Comparison of ENCODE assay signal across 23 mouse cellular contexts in genomic region chr9:14299819-14300218, GRCm38 (mm10).
"Had no signal": no experiment of that assay in that cellular context is flagged by ENCODE, and none has a peak within 500 bp of the region (broad histone marks: within the 10 kb centered on the region; RNA-seq: fewer than 3 reads in every experiment).

No protein-coding gene starts in this region.

- H3K9ac ChIP-seq: liver, embryonic 12.5 days; liver, embryonic 15.5 days; lung, embryonic 15.5 days; midbrain, embryonic 13.5 days; neural tube, embryonic 13.5 days; stomach, embryonic 15.5 days had no signal

- H3K4me3 ChIP-seq: liver, embryonic 12.5 days; liver, embryonic 15.5 days; lung, embryonic 15.5 days; megakaryocyte, embryonic 14.5 days; midbrain, embryonic 10.5 days; midbrain, embryonic 13.5 days; myocyte; neural tube, embryonic 13.5 days; stomach, embryonic 15.5 days had no signal

- H3K36me3 ChIP-seq: liver, embryonic 12.5 days; liver, embryonic 15.5 days; lung, embryonic 15.5 days; midbrain, embryonic 10.5 days; midbrain, embryonic 13.5 days; neural tube, embryonic 13.5 days; stomach, embryonic 15.5 days had no signal

- H3K27ac ChIP-seq: liver, embryonic 12.5 days; liver, embryonic 15.5 days; lung, embryonic 15.5 days; midbrain, embryonic 10.5 days; midbrain, embryonic 13.5 days; neural tube, embryonic 13.5 days; stomach, embryonic 15.5 days had no signal

- H3K9me3 ChIP-seq: liver, embryonic 12.5 days; liver, embryonic 15.5 days; lung, embryonic 15.5 days; megakaryocyte, embryonic 14.5 days; midbrain, embryonic 10.5 days; midbrain, embryonic 13.5 days; neural tube, embryonic 13.5 days; stomach, embryonic 15.5 days had no signal

- H3K4me1 ChIP-seq: liver, embryonic 12.5 days; liver, embryonic 15.5 days; megakaryocyte, embryonic 14.5 days; stomach, embryonic 15.5 days had no signal

- DNase-seq: kidney, adult 11 months; kidney, adult 8-10 months; kidney, postnatal 14 days; kidney, postnatal 4 days; liver; lung, adult 18-20 months; lung, postnatal 10 days; lung, postnatal 36 days; right cerebral cortex, postnatal 14 days; right cerebral cortex, postnatal 4 days; thymus, adult 2 months; thymus, postnatal 14 days; thymus, postnatal 4 days had no signal

- ATAC-seq: liver, embryonic 12.5 days; midbrain, embryonic 13.5 days; midbrain, embryonic 16.5 days had no signal

- H3K27me3 ChIP-seq: liver, embryonic 12.5 days; liver, embryonic 15.5 days; lung, embryonic 15.5 days; megakaryocyte, embryonic 14.5 days; midbrain, embryonic 13.5 days; neural tube, embryonic 13.5 days; stomach, embryonic 15.5 days had no signal

- H3K4me2 ChIP-seq: liver, embryonic 12.5 days; liver, embryonic 15.5 days; lung, embryonic 15.5 days; midbrain, embryonic 13.5 days; neural tube, embryonic 13.5 days; stomach, embryonic 15.5 days had no signal
